Mouse (Mus musculus): ENCODE results near the gene Tbk1.

The Tbk1 gene

GRCm38 (mm10) chr10:121498481-121498904, 88.1 kb downstream of the Tbk1 start:
- DNase-seq (ENCODE audit: low spot score in 2 of 2) = no peak

GRCm38 (mm10) chr10:121497968-121498367, 88.6 kb downstream of the Tbk1 start:
- DNase-seq (ENCODE audit: low spot score in 2 of 2) = no peak

- DNase-seq (ENCODE audit: low spot score in 2 of 2) = no peak
Measured at GRCm38 (mm10) chr10:121496616-121497015, 90.0 kb downstream of the Tbk1 start.

Data from right cerebral cortex, postnatal 10 days (tissue).